Mouse (Mus musculus) embryonic facial prominence, embryonic 10.5 days (tissue): ENCODE results near the gene Ufc1. TPM values are rescaled to one million over a fixed set of nuclear protein-coding genes. Genes with fewer than 3 reads are reported as not detected.

Source experiments
- DNase-seq: peaks from one replicate; pipeline ENCODE4 v3.0.0-alpha.2; 2017; ENCODE audit warnings: low spot score
- H3K27ac ChIP-seq: fragments of 300-500 bp; sonication (generic); replicated peaks from 2 replicates; pipeline ENCODE4 v1.5.1; 2016; ENCODE audit warnings: mild to moderate bottlenecking
- H3K27me3 ChIP-seq: fragments of 300-500 bp; sonication (generic); replicated peaks from 2 replicates; pipeline ENCODE4 v1.6.1; 2016; ENCODE audit warnings: low read depth, mild to moderate bottlenecking; ENCODE audit not compliant: poor library complexity, severe bottlenecking
- H3K36me3 ChIP-seq: fragments of 300-500 bp; sonication (generic); replicated peaks from 2 replicates; pipeline ENCODE4 v1.6.1; 2016; ENCODE audit warnings: mild to moderate bottlenecking, moderate library complexity
- H3K4me1 ChIP-seq: fragments of 300-500 bp; sonication (generic); 2 replicates; pipeline ENCODE4 v1.6.1; 2016
- H3K4me3 ChIP-seq: fragments of 300-500 bp; sonication (generic); 2 replicates; pipeline ENCODE4 v1.5.1; 2016; ENCODE audit warnings: mild to moderate bottlenecking, moderate library complexity
- H3K9me3 ChIP-seq: fragments of 300-500 bp; sonication (generic); 2 replicates; pipeline ENCODE4 v1.6.1; 2016; ENCODE audit warnings: mild to moderate bottlenecking
- WGBS: fragments of 180-500 bp; shearing (Covaris S2); methylation state at CpG from one replicate; pipeline ENCODE4 v1.1.7; 2016; 5-methylcytosine and 5-hydroxymethylcytosine counted together
- polyA plus RNA-seq: library from polyadenylated mRNA; unstranded; fragments of >200 nt; fragmentation: Nextera tagmentation; extraction: Ambion mirVana; gene quantifications from 2 replicates; pipeline ENCODE4 v1.2.1, GENCODE M21; 2016

Gene Ufc1
- polyA plus RNA-seq, 1 experiment from 2014 or later: 105 TPM

GRCm38 (mm10) chr1:171260316-171260715 is 34.5 kb downstream of the Ufc1 start:
- WGBS: 84% methylated on average over 3 of the region's 3 CpGs
- no peak for DNase-seq
- no peak overlapping the region for H3K27ac ChIP-seq
- peaks cover 40% of the 10 kb centered on the region for H3K36me3 ChIP-seq
- H3K4me1 ChIP-seq: peaks cover 18% of the 10 kb centered on the region
- no peaks in the 10 kb centered on the region for H3K27me3 ChIP-seq
- H3K9me3 ChIP-seq: no peaks in the 10 kb centered on the region
- H3K4me3 ChIP-seq: no peak overlapping the region

- Histone ChIP-seq H3K27ac (no peak overlapping the region), H3K27me3 (no peaks in the 10 kb centered on the region), H3K36me3 (peaks cover 54% of the 10 kb centered on the region), H3K4me3 (no peak overlapping the region), H3K4me1 (peaks cover 18% of the 10 kb centered on the region), H3K9me3 (no peaks in the 10 kb centered on the region)
- DNase-seq: no peak
- WGBS: 82% methylated on average over 17 of the region's 17 CpGs
Observed at GRCm38 (mm10) chr1:171258921-171259320, 35.9 kb downstream of the Ufc1 start.

DNA sequence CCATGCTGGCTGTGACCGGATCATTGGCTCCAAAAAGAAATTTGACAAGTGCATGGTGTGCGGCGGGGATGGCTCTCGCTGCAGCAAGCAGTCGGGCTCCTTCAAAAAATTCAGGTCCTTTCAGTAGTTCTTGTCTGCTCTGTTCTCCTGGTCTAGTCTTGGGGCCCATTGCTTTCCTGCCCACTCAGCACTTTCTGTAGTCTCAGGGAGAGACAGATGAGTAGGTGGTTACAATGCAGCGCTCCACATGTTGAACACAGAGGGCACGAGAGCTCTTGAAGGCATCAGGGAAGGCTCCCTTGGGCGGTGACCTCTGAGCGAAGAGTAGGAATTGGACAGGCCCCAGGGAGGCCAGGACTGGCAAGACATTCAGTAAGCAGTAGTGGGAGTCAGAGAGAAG is 37.0 kb downstream of the Ufc1 start:
- no peak for DNase-seq
- Histone ChIP-seq H3K4me1 (peaks cover 15% of the 10 kb centered on the region), H3K4me3 (no peak overlapping the region), H3K27me3 (no peaks in the 10 kb centered on the region), H3K27ac (no peak overlapping the region), H3K9me3 (no peaks in the 10 kb centered on the region), H3K36me3 (peaks cover 64% of the 10 kb centered on the region)
- WGBS: 91% methylated on average over 9 of the region's 9 CpGs

- H3K4me1 ChIP-seq: peaks cover 15% of the 10 kb centered on the region
- H3K27ac ChIP-seq: no peak overlapping the region
- H3K36me3 ChIP-seq: peaks cover 66% of the 10 kb centered on the region
- no peaks in the 10 kb centered on the region for H3K9me3 ChIP-seq
- DNase-seq: peak; percentile 71
- WGBS: 67% methylated on average over 15 of the region's 15 CpGs
- H3K4me3 ChIP-seq: no peak overlapping the region
- no peaks in the 10 kb centered on the region for H3K27me3 ChIP-seq
Observed at GRCm38 (mm10) chr1:171256937-171257548, 37.8 kb downstream of the Ufc1 start.

- Histone ChIP-seq H3K9me3 (no peaks in the 10 kb centered on the region), H3K27me3 (no peaks in the 10 kb centered on the region), H3K27ac (peak overlapping the region; percentile 54), H3K4me3 (no peak overlapping the region), H3K36me3 (peaks cover 66% of the 10 kb centered on the region), H3K4me1 (peaks cover 21% of the 10 kb centered on the region)
- DNase-seq: no peak
- 91% methylated on average over 24 of the region's 24 CpGs for WGBS
Observed at GRCm38 (mm10) chr1:171256095-171256818, 38.6 kb downstream of the Ufc1 start.

DNA sequence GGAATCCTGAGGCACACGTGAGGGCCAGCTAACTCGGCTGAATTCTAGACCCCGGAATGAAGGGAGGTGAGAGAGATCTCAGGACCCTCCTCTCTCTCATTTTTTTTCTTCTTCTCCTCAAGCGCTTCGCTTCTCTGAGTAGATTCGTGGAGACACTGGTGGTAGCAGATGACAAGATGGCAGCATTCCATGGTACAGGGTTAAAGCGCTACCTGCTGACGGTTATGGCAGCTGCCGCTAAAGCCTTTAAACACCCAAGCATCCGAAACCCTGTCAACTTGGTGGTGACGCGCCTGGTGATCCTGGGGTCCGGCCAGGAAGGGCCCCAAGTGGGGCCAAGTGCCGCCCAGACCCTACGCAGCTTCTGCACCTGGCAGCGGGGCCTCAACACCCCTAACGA is 42.4 kb downstream of the Ufc1 start:
- WGBS: 40% methylated on average over 17 of the region's 17 CpGs
- H3K27me3 ChIP-seq: no peaks in the 10 kb centered on the region
- no peaks in the 10 kb centered on the region for H3K9me3 ChIP-seq
- peaks cover 43% of the 10 kb centered on the region for H3K36me3 ChIP-seq
- no peak for DNase-seq
- peak overlapping the region; percentile 88 for H3K27ac ChIP-seq
- H3K4me1 ChIP-seq: peaks cover 60% of the 10 kb centered on the region
- H3K4me3 ChIP-seq: peak overlapping the region; percentile 61

GRCm38 (mm10) chr1:171251594-171252324 is 43.1 kb downstream of the Ufc1 start:
- Histone ChIP-seq H3K4me1 (peaks cover 61% of the 10 kb centered on the region), H3K36me3 (peaks cover 40% of the 10 kb centered on the region), H3K27me3 (no peaks in the 10 kb centered on the region), H3K27ac (peak overlapping the region; percentile 88), H3K4me3 (peak overlapping the region; percentile 61), H3K9me3 (no peaks in the 10 kb centered on the region)
- WGBS: 4% methylated on average over 13 of the region's 13 CpGs
- peak; percentile 69 for DNase-seq

GRCm38 (mm10) chr1:171250680-171251593 is 43.9 kb downstream of the Ufc1 start, which contains the start of gene Ndufs2:
Gene Ndufs2, minus strand, starts transcription at chr1:171251388.
- Histone ChIP-seq H3K4me1 (peaks cover 67% of the 10 kb centered on the region), H3K9me3 (no peaks in the 10 kb centered on the region), H3K27me3 (no peaks in the 10 kb centered on the region), H3K27ac (peak within 1 kb of the TSS; percentile 88), H3K4me3 (peak within 1 kb of the TSS; percentile 61), H3K36me3 (peaks cover 32% of the 10 kb centered on the region)
- DNase-seq: peak; percentile 71
- WGBS: 8% methylated on average over 26 of the region's 26 CpGs

DNA sequence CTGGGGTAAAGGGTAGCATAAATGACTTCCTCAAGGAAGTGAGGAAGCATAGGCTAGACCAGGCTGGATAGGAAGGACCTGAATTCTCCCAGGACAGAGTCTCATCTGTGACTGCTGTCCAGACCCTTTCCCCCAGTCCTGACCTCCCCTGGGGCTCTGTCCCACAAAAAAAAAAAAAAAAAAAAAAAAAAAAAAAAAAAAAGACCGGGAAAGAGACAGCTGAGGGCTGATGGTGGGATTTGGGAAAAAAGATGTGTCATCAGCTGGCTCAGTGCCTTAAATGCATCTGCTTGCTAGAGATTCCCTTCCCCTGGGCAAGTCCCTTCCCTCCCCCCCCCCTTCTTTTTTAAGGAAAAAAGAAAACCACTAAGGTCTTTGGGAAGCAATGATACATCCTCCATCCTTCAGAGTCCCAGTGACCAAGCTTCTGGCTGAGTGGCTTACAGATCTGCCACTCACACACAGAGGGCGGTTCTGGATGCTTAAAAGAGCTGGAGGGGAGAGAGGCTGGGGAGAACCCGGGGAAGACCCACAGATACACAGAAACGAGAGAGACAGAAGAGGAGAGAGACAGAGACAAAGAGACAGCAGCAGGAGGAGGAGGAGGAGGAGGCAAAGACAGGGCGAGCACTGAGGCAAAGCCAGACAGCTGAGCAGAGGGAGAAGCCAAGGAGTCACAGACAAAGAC is 44.8 kb downstream of the Ufc1 start, which contains the start of gene Adamts4:
Gene Adamts4 (plus strand): TSS at position 509 of the 688 bp plus-strand sequence.
- H3K4me1 ChIP-seq: peaks cover 73% of the 10 kb centered on the region
- WGBS: 15% methylated on average over 5 of the region's 5 CpGs
- peak within 1 kb of the TSS; percentile 61 for H3K4me3 ChIP-seq

DNA sequence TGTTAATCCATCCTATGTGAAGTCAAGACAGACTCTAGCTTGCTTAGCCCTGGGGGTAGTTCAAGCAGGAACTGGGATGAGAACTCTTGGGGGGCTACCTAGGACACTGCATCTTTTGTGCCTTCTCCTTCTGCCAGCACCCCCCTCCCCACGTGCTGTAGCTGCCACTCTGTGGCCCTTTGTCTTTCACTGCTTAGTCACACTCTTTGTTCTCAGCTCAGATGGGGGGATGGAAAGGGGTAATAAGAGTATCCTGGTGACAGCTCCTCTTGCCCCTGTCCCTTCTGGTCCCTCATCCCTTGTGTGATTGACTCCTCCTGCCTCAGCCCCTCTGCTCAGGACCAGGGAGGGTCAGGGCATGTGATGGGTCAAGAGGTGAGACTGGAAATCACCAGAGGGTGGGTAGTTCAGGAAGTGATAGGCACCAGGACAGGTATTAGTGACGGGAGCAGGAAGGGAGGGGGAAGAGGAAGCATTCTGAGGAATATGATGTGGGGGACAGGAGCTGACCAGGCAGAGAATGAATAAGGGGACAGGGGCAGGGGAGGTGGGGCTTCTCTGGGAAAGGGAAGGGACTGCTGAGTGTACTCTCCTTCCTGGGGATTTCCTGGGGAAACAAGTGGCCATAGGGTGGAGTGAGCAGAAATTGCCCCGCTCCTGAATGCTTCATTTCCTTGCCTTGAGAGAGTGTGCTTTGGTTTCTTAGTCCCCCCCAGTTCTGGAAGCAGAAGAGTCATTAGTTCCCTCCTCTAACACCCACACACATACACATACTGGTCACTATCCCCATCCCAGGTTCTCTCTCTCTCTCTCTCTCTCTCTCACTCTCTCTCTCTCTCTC is 46.2 kb downstream of the Ufc1 start:
- H3K27me3 ChIP-seq: no peaks in the 10 kb centered on the region
- peak overlapping the region; percentile 92 for H3K27ac ChIP-seq
- peak; percentile 29 for DNase-seq
- H3K4me3 ChIP-seq: peak overlapping the region; percentile 84; the same call in 1 of the 2 replicates
- peaks cover 28% of the 10 kb centered on the region for H3K36me3 ChIP-seq
- H3K4me1 ChIP-seq: peaks cover 73% of the 10 kb centered on the region
- no peaks in the 10 kb centered on the region for H3K9me3 ChIP-seq
- 22% methylated on average over 3 of the region's 3 CpGs for WGBS

More for the DNA sequence above, 44.8 kb downstream of the Ufc1 start, which contains the start of gene Adamts4:
- Histone ChIP-seq H3K36me3 (peaks cover 31% of the 10 kb centered on the region), H3K27ac (peak within 1 kb of the TSS; percentile 92), H3K27me3 (no peaks in the 10 kb centered on the region), H3K9me3 (no peaks in the 10 kb centered on the region)
- peak; percentile 74 for DNase-seq

DNA sequence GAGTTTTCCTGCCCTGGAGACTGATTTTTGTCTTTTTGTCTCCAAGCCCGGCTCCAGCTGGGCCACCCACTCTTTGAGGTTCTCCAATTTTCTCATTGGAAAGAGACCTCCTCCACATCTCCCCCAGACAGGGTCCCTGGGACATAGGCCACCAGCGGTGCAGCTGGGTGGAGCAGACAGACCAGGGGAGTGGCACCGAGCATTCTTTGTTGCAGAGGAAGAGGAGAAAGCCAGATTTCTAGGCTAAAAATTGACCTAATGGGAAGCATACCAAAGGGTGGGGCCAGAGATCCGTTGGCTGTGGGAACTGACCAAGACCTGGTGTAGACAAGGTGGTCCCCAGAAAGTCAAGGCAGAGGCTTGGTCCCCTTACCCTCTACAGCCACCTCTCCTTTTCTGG is 46.9 kb downstream of the Ufc1 start:
- no peaks in the 10 kb centered on the region for H3K9me3 ChIP-seq
- H3K4me1 ChIP-seq: peaks cover 69% of the 10 kb centered on the region
- WGBS: 21% methylated on average over 4 of the region's 4 CpGs
- peaks cover 29% of the 10 kb centered on the region for H3K36me3 ChIP-seq
- peak overlapping the region; percentile 84 for H3K4me3 ChIP-seq
- no peaks in the 10 kb centered on the region for H3K27me3 ChIP-seq
- H3K27ac ChIP-seq: peak overlapping the region; percentile 92
- peak; percentile 21 for DNase-seq
